Mouse (Mus musculus) intestine, embryonic 14.5 days (tissue): ENCODE measurements around the gene Itpkb. TPM values are rescaled to one million over a fixed set of nuclear protein-coding genes. Genes with fewer than 3 reads are reported as not detected.

Experiments used
- ATAC-seq: fragments of 200-750 bp; cut with Nextera tagmentation; replicated peaks from 2 replicates; pipeline ENCODE4 v1.8.0; 2017; ENCODE audit warnings: low read depth, moderate number of reproducible peaks, moderate TSS enrichment, moderate library complexity; ENCODE audit not compliant: low FRiP score, low TSS enrichment
- DNase-seq: peaks from one replicate; pipeline ENCODE4 v3.0.0-alpha.2; 2018; ENCODE audit warnings: low spot score
- H3K27ac ChIP-seq: fragments of 300-500 bp; sonication (generic); 2 replicates; pipeline ENCODE4 v1.5.1; 2014; ENCODE audit warnings: low read depth, mild to moderate bottlenecking, control low read depth
- H3K27me3 ChIP-seq: fragments of 300-500 bp; sonication (generic); replicated peaks from 2 replicates; pipeline ENCODE4 v1.6.1; 2014; ENCODE audit warnings: low read length, control low read depth; ENCODE audit not compliant: control insufficient read depth, insufficient read depth
- H3K36me3 ChIP-seq: fragments of 300-500 bp; sonication (generic); 2 replicates; pipeline ENCODE4 v1.6.1; 2014; ENCODE audit warnings: low read length, control low read depth; ENCODE audit not compliant: control insufficient read depth, insufficient read depth
- H3K4me1 ChIP-seq: fragments of 300-500 bp; sonication (generic); replicated peaks from 2 replicates; pipeline ENCODE4 v1.6.1; 2014; ENCODE audit warnings: low read length, control low read depth, mixed read lengths; ENCODE audit not compliant: control insufficient read depth, insufficient read depth
- H3K4me2 ChIP-seq: fragments of 300-500 bp; sonication (generic); 2 replicates; pipeline ENCODE4 v1.6.1; 2014; ENCODE audit warnings: low read length
- H3K4me3 ChIP-seq: fragments of 300-500 bp; sonication (generic); 2 replicates; pipeline ENCODE4 v1.5.1; 2014; ENCODE audit warnings: low read depth, low read length, control low read depth, mixed read lengths
- H3K9ac ChIP-seq: fragments of 300-500 bp; sonication (generic); 2 replicates; pipeline ENCODE4 v1.6.1; 2014; ENCODE audit warnings: mild to moderate bottlenecking, low read length
- H3K9me3 ChIP-seq: fragments of 300-500 bp; sonication (generic); 2 replicates; pipeline ENCODE4 v1.6.1; 2016; ENCODE audit warnings: low read length, control low read depth; ENCODE audit not compliant: control insufficient read depth
- WGBS: fragments of 180-500 bp; shearing (Covaris S2); extraction: QIAGEN DNeasy Blood & Tissue Kit; methylation state at CpG from one replicate; pipeline ENCODE4 v1.1.7; 2014; 5-methylcytosine and 5-hydroxymethylcytosine counted together
- polyA plus RNA-seq: library from polyadenylated mRNA; unstranded; fragments of >200 nt; fragmentation: Nextera tagmentation; extraction: Ambion mirVana; gene quantifications from 2 replicates; pipeline ENCODE4 v1.2.1, GENCODE M21; 2014

The Itpkb gene
- polyA plus RNA-seq, 1 experiment from 2014 or later, result 6.7 TPM

DNA sequence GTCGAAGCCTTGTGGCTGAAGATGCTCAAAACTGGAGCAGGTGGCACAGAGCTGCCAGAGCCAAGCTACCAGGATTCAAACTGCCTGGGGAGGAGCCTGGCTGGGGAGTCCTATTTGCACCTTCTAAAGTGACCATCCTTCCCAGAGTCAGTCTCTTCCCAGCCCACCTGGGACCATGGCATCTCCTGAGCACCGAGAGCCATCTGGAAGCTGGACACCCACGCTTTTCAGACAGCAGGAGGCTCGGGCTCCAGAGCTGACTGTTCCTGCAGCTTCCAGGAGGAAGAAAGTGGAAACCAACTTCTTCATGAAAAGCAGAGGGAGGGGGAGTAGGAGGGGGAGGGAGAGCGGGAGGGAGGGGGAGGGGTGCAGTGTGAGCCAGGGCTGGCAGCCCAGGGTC is 135.3 kb downstream of the Itpkb start:
- no peak overlapping the region for H3K9ac ChIP-seq
- H3K4me1 ChIP-seq, result 0 out of 2 replicates have a peak, but pooled peaks cover 3% of the 10 kb centered on the region
- no peak overlapping the region for H3K4me2 ChIP-seq
- DNase-seq (no peak), ATAC-seq (no peak)
- H3K4me3 ChIP-seq, result no peak overlapping the region
- no peak overlapping the region for H3K27ac ChIP-seq
- no peaks in the 10 kb centered on the region for H3K36me3 ChIP-seq
- H3K9me3 ChIP-seq, result no peaks in the 10 kb centered on the region
- 58% methylated on average over 5 of the region's 5 CpGs for WGBS
- no peaks in the 10 kb centered on the region for H3K27me3 ChIP-seq

DNA sequence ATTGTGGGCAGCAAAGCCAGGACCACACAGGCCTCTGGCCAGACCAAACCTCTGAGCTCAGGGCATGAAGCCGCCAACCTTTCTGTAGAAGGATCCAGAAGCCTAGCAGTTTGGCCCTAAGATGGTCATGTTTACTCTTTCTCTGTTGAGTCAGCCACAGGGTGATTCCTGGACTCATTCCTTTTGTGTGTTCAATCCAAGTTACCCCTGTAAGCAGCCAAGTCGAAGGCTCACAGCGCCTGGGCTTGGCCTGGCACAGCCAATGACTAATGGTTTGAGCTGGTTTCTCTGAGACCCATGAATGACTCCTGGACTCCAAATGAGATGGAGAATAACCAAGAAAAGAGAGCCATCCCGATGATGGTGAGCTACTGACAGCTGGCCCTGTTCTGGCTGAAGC is 137.7 kb downstream of the Itpkb start:
- Histone ChIP-seq H3K9ac (no peak overlapping the region), H3K4me2 (no peak overlapping the region), H3K4me3 (no peak overlapping the region), H3K36me3 (no peaks in the 10 kb centered on the region), H3K27ac (no peak overlapping the region), H3K27me3 (no peaks in the 10 kb centered on the region), H3K9me3 (no peaks in the 10 kb centered on the region), H3K4me1 (no peaks in the 10 kb centered on the region)
- DNase-seq (no peak), ATAC-seq (no peak)
- WGBS, result 88% methylated on average over 4 of the region's 4 CpGs

GRCm38 (mm10) chr1:180473566-180473965 is 143.3 kb downstream of the Itpkb start:
- ATAC-seq (no peak), DNase-seq (no peak)
- Histone ChIP-seq H3K9me3 (no peaks in the 10 kb centered on the region), H3K4me1 (no peaks in the 10 kb centered on the region), H3K4me2 (no peak overlapping the region), H3K36me3 (no peaks in the 10 kb centered on the region), H3K4me3 (no peak overlapping the region), H3K27ac (no peak overlapping the region), H3K27me3 (no peaks in the 10 kb centered on the region), H3K9ac (no peak overlapping the region)

Other genes starting within 250 kb of the Itpkb start
- 11.4 and 12.4 TPM in 2 replicates for gene Coq8a, start 130.9 kb upstream of the Itpkb start, polyA plus RNA-seq
- 13.9 and 15.6 TPM in 2 replicates for gene Psen2, start 67.0 kb upstream of the Itpkb start, polyA plus RNA-seq
- gene Stum, start 153.0 kb downstream of the Itpkb start, polyA plus RNA-seq, result 1.7 and 1.9 TPM in 2 replicates
- gene Parp1, start 238.4 kb downstream of the Itpkb start, polyA plus RNA-seq, result 139 and 145 TPM in 2 replicates